Mouse (Mus musculus): ENCODE data around the gene Hist1h2bb. TPM values are rescaled to one million over a fixed set of nuclear protein-coding genes. Genes with fewer than 3 reads are reported as not detected.
A peak's percentile ranks its signal among the peaks of the same experiment; 100 is the strongest.
"Not testable (repeated sequence)": the region's sequence is repeated elsewhere in the genome, so short reads cannot be mapped to it uniquely, and the experiment has no call there.

Gene Hist1h2bb
- 1.4 and 2.9 TPM in 2 replicates for polyA plus RNA-seq (2016; fragmentation: Nextera tagmentation; extraction: Ambion mirVana)

DNA sequence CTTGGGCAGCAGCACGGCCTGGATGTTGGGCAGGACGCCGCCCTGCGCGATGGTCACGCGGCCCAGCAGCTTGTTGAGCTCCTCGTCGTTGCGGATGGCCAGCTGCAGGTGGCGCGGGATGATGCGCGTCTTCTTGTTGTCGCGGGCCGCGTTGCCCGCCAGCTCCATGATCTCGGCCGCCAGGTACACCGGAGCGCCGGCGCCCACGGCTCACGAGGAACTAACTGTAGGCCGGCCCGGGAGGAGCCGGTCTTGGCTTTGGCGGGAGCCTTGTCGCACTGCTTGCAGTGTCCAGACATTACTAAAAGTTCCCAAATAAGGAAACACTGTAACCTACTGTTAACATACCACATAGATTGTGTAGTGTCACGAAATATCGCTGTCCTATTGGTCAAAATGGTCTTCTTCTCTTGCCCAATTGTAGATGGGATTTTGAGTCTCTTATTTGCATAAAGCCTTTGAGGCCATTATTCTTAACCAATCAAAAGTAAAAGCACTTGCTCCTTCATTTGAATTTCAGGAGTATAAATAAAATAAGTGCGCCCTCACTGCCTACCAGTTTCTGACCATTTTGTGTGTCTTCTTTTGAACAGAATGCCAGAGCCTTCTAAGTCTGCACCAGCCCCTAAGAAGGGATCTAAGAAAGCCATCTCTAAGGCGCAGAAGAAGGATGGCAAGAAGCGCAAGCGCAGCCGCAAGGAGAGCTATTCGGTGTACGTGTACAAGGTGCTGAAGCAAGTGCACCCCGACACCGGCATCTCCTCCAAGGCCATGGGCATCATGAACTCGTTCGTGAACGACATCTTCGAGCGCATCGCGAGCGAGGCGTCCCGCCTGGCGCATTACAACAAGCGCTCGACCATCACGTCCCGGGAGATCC, at the start of gene Hist1h2bb:
Gene Hist1h2bb (plus strand): TSS at position 534 of the 880 bp plus-strand sequence.
- under 1% methylated on average over 45 of the region's 58 CpGs for WGBS
- peaks cover 20% of the 10 kb centered on the region for H3K4me1 ChIP-seq
- H3K36me3 ChIP-seq; H3K27me3 ChIP-seq (ENCODE audit: insufficient read depth, poor library complexity, severe bottlenecking); H3K9me3 ChIP-seq: not testable (repeated sequence)
- DNase-seq (ENCODE audit: low spot score): peak; percentile 92
- peak within 1 kb of the TSS; percentile 98 for H3K27ac ChIP-seq
- peak within 1 kb of the TSS; percentile 60 for H3K4me3 ChIP-seq

DNA sequence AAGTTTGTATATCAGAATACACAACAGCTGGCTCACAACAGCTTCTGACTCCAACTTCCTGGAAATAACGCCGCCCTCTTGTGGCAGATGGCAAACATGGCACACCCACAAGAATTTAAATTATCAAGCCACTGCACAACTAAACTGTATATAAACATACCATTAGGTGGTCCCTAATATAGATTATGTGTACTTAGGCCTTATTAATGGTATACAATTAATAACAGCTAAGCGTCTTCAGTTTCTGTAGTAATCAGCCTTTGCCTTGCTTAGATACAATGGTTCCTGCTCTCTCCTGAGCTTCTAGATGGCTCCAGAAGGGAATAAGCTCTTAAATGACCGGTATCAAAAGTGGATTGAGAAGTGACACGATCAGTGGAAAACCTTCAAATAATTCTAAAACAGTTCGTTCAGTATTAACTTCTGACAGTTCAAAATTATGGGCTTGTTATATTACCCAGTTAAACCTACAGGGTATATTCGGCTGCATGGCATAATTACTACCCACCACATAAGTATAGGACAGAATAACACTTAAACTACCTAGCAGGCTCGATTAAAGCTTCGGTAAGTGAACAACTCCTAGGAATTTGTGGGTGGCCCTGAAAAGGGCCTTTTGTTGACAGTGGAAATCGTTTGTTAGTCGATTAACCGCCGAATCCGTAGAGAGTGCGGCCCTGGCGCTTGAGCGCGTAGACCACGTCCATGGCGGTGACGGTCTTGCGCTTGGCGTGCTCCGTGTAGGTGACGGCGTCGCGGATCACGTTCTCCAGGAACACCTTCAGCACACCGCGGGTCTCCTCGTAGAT, 48.8 kb upstream of the Hist1h2bb start:
- no peaks in the 10 kb centered on the region for H3K36me3 ChIP-seq
- H3K9me3 ChIP-seq: no peaks in the 10 kb centered on the region
- H3K27ac ChIP-seq: peak overlapping the region; percentile 88
- H3K4me1 ChIP-seq: peaks cover 19% of the 10 kb centered on the region
- peak overlapping the region; percentile 56 for H3K4me3 ChIP-seq
- H3K27me3 ChIP-seq (ENCODE audit: insufficient read depth, poor library complexity, severe bottlenecking): no peaks in the 10 kb centered on the region
- 1% methylated on average over 25 of the region's 32 CpGs for WGBS
- no peak for DNase-seq (ENCODE audit: low spot score)

DNA sequence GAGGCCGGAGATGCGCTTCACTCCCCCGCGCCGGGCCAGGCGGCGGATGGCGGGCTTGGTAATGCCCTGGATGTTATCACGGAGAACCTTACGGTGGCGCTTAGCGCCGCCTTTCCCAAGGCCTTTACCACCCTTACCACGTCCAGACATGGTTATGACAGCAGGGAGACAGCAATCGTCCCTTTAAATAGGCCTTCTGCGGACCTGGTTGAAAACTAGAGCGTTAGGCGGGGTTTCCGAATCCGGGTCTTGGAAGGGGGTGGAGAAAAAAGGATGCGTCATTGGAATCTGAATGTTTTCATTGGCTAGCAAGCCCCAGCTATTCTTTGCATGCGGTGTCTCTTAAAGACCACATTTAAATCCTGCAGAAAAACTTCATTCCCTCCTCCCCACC, 48.2 kb upstream of the Hist1h2bb start, which contains the start of gene Hist1h4c:
Gene Hist1h4c (minus strand): TSS at position 155 of the 394 bp plus-strand sequence.
- peak; percentile 99 for DNase-seq (ENCODE audit: low spot score)
- Histone ChIP-seq H3K27ac (peak within 1 kb of the TSS; percentile 88), H3K9me3 (no peaks in the 10 kb centered on the region), H3K4me1 (peaks cover 19% of the 10 kb centered on the region), H3K36me3 (no peaks in the 10 kb centered on the region), H3K27me3 (ENCODE audit: insufficient read depth, poor library complexity, severe bottlenecking) (no peaks in the 10 kb centered on the region), H3K4me3 (peak within 1 kb of the TSS; percentile 56)
- 0% methylated on average over 22 of the region's 22 CpGs for WGBS

GRCm38 (mm10) chr13:23698996-23699395, 47.5 kb upstream of the Hist1h2bb start:
- no peaks in the 10 kb centered on the region for H3K36me3 ChIP-seq
- H3K27me3 ChIP-seq (ENCODE audit: insufficient read depth, poor library complexity, severe bottlenecking): no peaks in the 10 kb centered on the region
- peak overlapping the region; percentile 88 for H3K27ac ChIP-seq
- peak overlapping the region; percentile 56; the same call in 1 of the 2 replicates for H3K4me3 ChIP-seq
- DNase-seq (ENCODE audit: low spot score): no peak
- H3K9me3 ChIP-seq: no peaks in the 10 kb centered on the region
- 64% methylated on average over 6 of the region's 6 CpGs for WGBS
- peaks cover 19% of the 10 kb centered on the region for H3K4me1 ChIP-seq

DNA sequence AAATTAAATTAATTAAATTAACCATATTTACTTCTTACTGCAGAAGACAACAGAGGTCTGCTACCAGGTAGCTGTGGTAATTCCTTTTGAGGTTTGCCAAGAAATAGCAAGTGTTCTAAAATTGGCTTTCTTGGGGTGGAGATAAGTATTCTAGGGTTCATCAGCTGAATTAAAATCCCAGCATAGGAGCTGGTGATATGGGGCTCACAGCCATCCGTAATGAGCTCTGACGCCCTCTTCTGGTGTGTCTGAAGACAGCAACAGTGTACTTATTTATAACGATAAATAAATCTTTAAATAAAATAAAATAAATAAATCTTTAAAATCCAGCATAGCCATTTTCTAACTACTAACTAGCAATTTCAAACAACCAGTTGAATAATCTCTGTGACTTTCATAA, 46.8 kb upstream of the Hist1h2bb start:
- Histone ChIP-seq H3K27me3 (ENCODE audit: insufficient read depth, poor library complexity, severe bottlenecking) (no peaks in the 10 kb centered on the region), H3K27ac (no peak overlapping the region), H3K36me3 (no peaks in the 10 kb centered on the region), H3K4me1 (peaks cover 19% of the 10 kb centered on the region), H3K9me3 (no peaks in the 10 kb centered on the region), H3K4me3 (no peak overlapping the region)
- WGBS: 59% methylated on average over 3 of the region's 3 CpGs
- no peak for DNase-seq (ENCODE audit: low spot score)

GRCm38 (mm10) chr13:23700786-23701520, 45.6 kb upstream of the Hist1h2bb start:
- Histone ChIP-seq H3K27me3 (ENCODE audit: insufficient read depth, poor library complexity, severe bottlenecking) (no peaks in the 10 kb centered on the region), H3K9me3 (no peaks in the 10 kb centered on the region), H3K4me1 (peaks cover 13% of the 10 kb centered on the region), H3K27ac (no peak overlapping the region), H3K4me3 (no peak overlapping the region), H3K36me3 (no peaks in the 10 kb centered on the region)
- WGBS: 22% methylated on average over 8 of the region's 8 CpGs
- DNase-seq (ENCODE audit: low spot score): no peak

DNA sequence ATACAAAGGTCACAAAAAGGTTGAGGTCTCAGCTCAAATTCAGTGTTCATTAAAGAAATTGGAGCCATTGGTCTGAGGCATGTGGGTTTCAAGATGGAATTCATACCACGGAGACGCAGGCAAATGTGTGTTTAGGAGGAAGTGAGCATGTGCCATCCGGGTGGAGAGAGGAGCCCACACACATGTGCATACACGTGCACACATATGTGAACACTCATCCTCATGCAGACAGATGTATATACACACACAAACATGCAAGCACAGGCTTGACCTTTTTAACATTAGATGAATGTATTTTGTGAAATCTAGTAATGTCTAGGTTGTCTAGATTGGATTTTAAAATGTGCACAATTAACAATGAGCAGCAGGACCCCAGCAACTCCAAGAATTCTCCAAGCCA, 44.3 kb upstream of the Hist1h2bb start:
- Histone ChIP-seq H3K4me1 (peaks cover 8% of the 10 kb centered on the region; the same call in 1 of the 2 replicates), H3K36me3 (no peaks in the 10 kb centered on the region), H3K27me3 (ENCODE audit: insufficient read depth, poor library complexity, severe bottlenecking) (no peaks in the 10 kb centered on the region), H3K4me3 (no peak overlapping the region), H3K27ac (no peak overlapping the region), H3K9me3 (no peaks in the 10 kb centered on the region)
- 84% methylated on average over 4 of the region's 4 CpGs for WGBS
- no peak for DNase-seq (ENCODE audit: low spot score)

DNA sequence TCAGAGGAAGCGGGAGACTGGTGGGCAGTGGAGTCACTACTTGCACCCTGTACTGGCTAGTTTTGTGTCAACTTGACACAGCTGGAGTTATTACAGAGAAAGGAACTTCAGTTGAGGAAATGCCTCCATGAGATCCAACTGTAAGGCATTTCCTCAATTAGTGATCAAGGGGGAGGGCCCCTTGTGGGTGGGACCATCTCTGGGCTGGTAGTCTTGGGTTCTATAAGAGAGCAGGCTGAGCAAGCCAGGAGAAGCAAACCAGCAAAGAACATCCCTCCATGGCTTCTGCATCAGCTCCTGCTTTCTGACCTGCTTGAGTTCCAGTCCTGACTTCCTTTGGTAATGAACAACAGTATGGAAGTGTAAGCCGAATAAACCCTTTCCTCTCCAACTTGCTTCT, 43.7 kb upstream of the Hist1h2bb start:
- not testable (repeated sequence) for H3K27me3 ChIP-seq (ENCODE audit: insufficient read depth, poor library complexity, severe bottlenecking); H3K4me1 ChIP-seq; H3K9me3 ChIP-seq; H3K36me3 ChIP-seq; H3K27ac ChIP-seq; H3K4me3 ChIP-seq
- 90% methylated on average over 2 of the region's 2 CpGs for WGBS
- peak; percentile 9 for DNase-seq (ENCODE audit: low spot score)

GRCm38 (mm10) chr13:23705751-23706356, 40.7 kb upstream of the Hist1h2bb start:
- Histone ChIP-seq H3K36me3 (no peaks in the 10 kb centered on the region), H3K9me3 (no peaks in the 10 kb centered on the region), H3K27ac (0 out of 2 replicates have a peak overlapping the region, but pooled peaks have one; percentile 22), H3K27me3 (ENCODE audit: insufficient read depth, poor library complexity, severe bottlenecking) (no peaks in the 10 kb centered on the region), H3K4me1 (peaks cover 29% of the 10 kb centered on the region), H3K4me3 (no peak overlapping the region)
- peak; percentile 50 for DNase-seq (ENCODE audit: low spot score)
- 78% methylated on average over 7 of the region's 7 CpGs for WGBS

DNA sequence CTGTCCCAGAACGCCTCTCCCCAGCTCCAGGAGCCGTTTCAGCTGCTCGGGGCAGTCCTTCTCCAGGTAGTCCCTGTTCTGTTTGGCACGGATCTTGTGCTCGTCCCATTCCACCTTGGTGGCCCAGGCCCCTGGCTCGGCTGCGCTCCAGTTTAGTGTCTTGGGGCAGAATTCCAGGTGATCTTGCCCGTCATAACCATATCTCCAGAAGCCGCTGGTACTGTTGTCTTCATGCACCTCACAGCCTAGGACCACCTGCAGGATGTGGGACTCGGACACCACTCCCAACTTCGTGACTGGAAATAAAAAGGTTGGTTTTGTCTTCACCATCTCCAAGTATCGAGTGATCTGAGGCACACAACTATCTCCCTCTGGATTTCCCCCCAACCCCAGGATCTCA, 39.8 kb upstream of the Hist1h2bb start:
- Histone ChIP-seq H3K4me1 (peaks cover 28% of the 10 kb centered on the region), H3K27ac (no peak overlapping the region), H3K36me3 (no peaks in the 10 kb centered on the region), H3K4me3 (no peak overlapping the region), H3K9me3 (no peaks in the 10 kb centered on the region), H3K27me3 (ENCODE audit: insufficient read depth, poor library complexity, severe bottlenecking) (no peaks in the 10 kb centered on the region)
- 90% methylated on average over 12 of the region's 12 CpGs for WGBS
- DNase-seq (ENCODE audit: low spot score): no peak

- no peaks in the 10 kb centered on the region for H3K27me3 ChIP-seq (ENCODE audit: insufficient read depth, poor library complexity, severe bottlenecking)
- no peaks in the 10 kb centered on the region for H3K36me3 ChIP-seq
- no peak for DNase-seq (ENCODE audit: low spot score)
- 74% methylated on average over 4 of the region's 4 CpGs for WGBS
- H3K4me1 ChIP-seq: peaks cover 28% of the 10 kb centered on the region
- H3K9me3 ChIP-seq: no peaks in the 10 kb centered on the region
- no peak overlapping the region for H3K4me3 ChIP-seq
- peak overlapping the region; percentile 26; the same call in 1 of the 2 replicates for H3K27ac ChIP-seq
These were observed 38.5 kb upstream of the Hist1h2bb start for GRCm38 (mm10) chr13:23708041-23708440.

DNA sequence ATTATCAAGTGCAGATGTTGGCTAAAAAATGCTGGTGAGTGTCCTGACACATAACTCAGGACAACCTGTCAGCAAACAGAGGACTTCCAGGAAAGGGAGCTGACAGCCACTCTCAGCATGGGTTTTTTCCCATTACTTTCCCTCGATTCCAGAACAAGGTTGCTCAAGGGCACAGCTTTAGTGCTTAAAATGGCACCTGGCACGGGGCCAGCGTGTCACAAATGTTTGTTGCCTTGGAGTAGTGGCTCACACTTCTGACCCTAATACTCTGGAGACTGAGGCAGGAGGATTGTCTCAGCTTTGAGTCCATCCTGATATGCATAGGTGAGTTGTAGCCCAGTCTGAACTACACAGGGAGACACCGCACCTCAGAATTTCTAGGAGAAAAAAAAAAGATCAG, 37.9 kb upstream of the Hist1h2bb start:
- H3K27ac ChIP-seq: peak overlapping the region; percentile 26
- no peaks in the 10 kb centered on the region for H3K9me3 ChIP-seq
- WGBS: 54% methylated on average over 4 of the region's 4 CpGs
- DNase-seq (ENCODE audit: low spot score): no peak
- no peaks in the 10 kb centered on the region for H3K27me3 ChIP-seq (ENCODE audit: insufficient read depth, poor library complexity, severe bottlenecking)
- no peak overlapping the region for H3K4me3 ChIP-seq
- peaks cover 28% of the 10 kb centered on the region for H3K4me1 ChIP-seq
- H3K36me3 ChIP-seq: no peaks in the 10 kb centered on the region
